Mouse (Mus musculus): ENCODE results near the gene A230050P20Rik.

DNA sequence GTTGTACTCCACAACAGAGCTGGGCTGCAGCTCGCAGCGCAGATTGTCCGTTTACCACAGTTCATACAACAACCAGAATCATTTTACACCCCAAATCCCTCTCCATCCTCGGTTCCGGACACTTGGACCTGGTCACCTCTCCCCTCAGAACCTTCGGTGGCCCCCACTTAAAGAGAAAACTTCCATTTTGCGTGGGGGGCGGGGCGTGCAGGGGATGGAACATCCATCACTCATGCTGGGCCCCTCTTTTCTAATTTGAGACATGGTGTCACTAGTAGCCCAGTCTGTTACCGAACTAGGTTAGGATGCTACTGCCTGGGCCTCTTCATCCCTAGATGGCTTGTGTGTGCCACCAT, 10.2 kb downstream of the A230050P20Rik start:
- TF ChIP-seq CTCF (IDR thresholded peaks at IDR 0.05; ENCODE audit: low read depth) (no peak), EP300 (optimal IDR thresholded peaks at IDR 0.05) (no peak)

Measured in stomach, postnatal 0 days (tissue).